ENCODE assay signal across 10 mouse cellular contexts in genomic region chr9:32789306-32789705, GRCm38 (mm10).
DNase-seq lines count a peak whose midpoint lies in the region.
"Had no signal": no experiment of that assay in that cellular context is flagged by ENCODE, and none has a peak within 500 bp of the region (broad histone marks: within the 10 kb centered on the region; RNA-seq: fewer than 3 reads in every experiment).

No protein-coding gene starts in this region.

- peaks cover 45% of the 10 kb centered on the region for H3K4me1 ChIP-seq in limb, embryonic 10.5 days

- no peaks in the 10 kb centered on the region for H3K9me3 ChIP-seq in limb, embryonic 10.5 days (replicated peaks)

- H3K27ac ChIP-seq in limb, embryonic 10.5 days, result peak overlapping the region; percentile 46; the same call in 1 of the 2 replicates

- no peaks in the 10 kb centered on the region for H3K27me3 ChIP-seq in limb, embryonic 10.5 days (ENCODE audit: low read depth, poor library complexity, severe bottlenecking)

- DNase-seq in heart, postnatal 4 days, result peak; percentile 25
- DNase-seq in heart, adult 9 months (ENCODE audit: low spot score in 2 of 2), result no peak
- DNase-seq in adrenal gland, adult 8-10 months, result peak; percentile 45
- peak; percentile 12 for DNase-seq in forelimb bud, embryonic 11.5 days (ENCODE audit: low read depth, low spot score)
- no peak for DNase-seq in limb, embryonic 10.5 days (ENCODE audit: low spot score)
- no peak for DNase-seq in urinary bladder, postnatal 14 days (ENCODE audit: low spot score)
- DNase-seq in adipocyte (ENCODE audit: low spot score), result no peak
- DNase-seq in embryo, embryonic 10 days (ENCODE audit: low spot score), result no peak
- DNase-seq: cerebellum, postnatal 36 days; thymus, postnatal 4 days had no signal

- H3K4me3 ChIP-seq in limb, embryonic 10.5 days, result no peak overlapping the region

- WGBS in limb, embryonic 10.5 days, result 36% methylated on average over 7 of the region's 7 CpGs

- no peaks in the 10 kb centered on the region for H3K36me3 ChIP-seq in limb, embryonic 10.5 days

Comparison
In these comparisons a context has a peak if more than half of its experiments do, and no peak if none do; other contexts are left out.
1. DNase-seq: peak in heart, postnatal 4 days (single experiment), adrenal gland, adult 8-10 months (single experiment) and forelimb bud, embryonic 11.5 days (single experiment); none in heart, adult 9 months (0 of 2), limb, embryonic 10.5 days (single experiment), urinary bladder, postnatal 14 days (single experiment), adipocyte (single experiment) and embryo, embryonic 10 days (single experiment).